Mouse (Mus musculus): Measurements from ENCODE around the gene Ifna15. TPM values are rescaled to one million over a fixed set of nuclear protein-coding genes. Genes with fewer than 3 reads are reported as not detected.

Gene Ifna15
- total RNA-seq (2023): not detected

DNA sequence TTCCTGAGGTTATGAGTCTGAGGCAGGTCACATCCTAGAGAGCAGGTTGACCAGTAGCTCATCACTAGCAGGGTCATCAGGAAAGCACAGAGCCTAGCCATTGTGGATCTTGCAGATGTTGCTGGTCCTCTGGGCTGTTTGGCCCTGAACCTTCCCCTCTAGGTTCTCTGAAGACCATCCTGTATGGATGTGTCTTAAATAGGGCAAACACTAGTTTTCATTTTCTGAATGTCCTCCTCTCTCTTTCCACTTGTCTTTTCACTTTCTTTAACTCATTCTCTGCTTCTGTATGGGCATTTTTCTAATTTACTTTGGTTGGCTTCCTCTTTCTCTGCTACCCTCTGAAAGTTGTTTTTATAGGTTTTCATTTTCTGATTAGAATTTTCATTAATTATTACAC, at the start of gene Ifna15:
Ifna15 (minus strand) TSS at position 101 of the 400 bp plus-strand sequence.

GRCm38 (mm10) chr4:88603276-88603675, 45.2 kb upstream of the Ifna15 start, which contains the start of gene Ifna12:
Gene Ifna12 (minus strand): TSS chr4:88603376.

DNA sequence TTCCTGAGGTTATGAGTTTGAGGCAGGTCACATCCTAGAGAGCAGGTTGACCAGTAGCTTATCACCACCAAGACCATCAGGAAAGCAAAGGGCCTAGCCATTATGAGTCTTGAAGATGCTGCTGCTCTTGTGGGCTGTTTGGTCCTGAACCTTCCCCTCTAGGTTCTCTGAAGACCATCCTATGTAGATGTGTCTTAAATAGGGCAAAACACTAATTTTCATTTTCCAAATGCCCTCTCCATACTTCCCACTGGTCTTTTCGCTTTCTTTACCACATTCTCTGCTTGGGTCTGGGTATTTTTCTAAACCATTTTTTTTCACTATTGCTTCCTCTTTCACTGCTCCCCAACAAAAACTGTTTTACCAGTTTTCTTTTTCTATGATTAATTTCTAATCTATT, 34.2 kb upstream of the Ifna15 start, which contains the start of gene Ifna9:
Ifna9 (minus strand) TSS at position 101 of the 400 bp plus-strand sequence.

GRCm38 (mm10) chr4:88571698-88572097, 13.7 kb upstream of the Ifna15 start, which contains the start of gene Ifna14:
Gene Ifna14 (minus strand): TSS chr4:88571798.

DNA sequence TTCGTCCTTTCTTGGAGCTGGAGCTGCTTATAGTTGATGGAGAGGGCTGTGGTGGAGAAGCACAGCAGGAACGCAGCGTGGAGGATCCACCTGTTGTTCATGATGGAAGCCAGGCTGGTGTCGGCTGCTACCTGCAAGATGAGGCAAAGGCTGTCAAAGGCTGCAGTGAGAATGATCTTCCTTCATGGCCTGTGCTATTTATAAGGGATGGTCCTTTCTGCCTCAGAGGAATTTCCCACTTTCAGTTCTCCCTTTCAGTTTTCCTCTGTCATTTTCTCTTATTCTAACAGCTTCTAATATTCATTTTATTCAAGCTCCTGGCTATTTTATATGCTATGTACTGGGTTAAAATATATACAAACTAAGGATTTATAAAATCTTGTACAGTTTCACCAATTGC, 35.4 kb downstream of the Ifna15 start, which contains the start of gene Ifnb1:
Ifnb1 (minus strand) TSS at position 101 of the 400 bp plus-strand sequence.

Other genes starting within 250 kb of the Ifna15 start
- gene Hacd4, start 119.3 kb downstream of the Ifna15 start, total RNA-seq (2023): 10 to 100 TPM; 46.7 to 55.0 TPM
- gene Ifnb1, start 35.5 kb downstream of the Ifna15 start, total RNA-seq (2023): not detected
- not detected for gene Ifna14, start 13.6 kb upstream of the Ifna15 start, total RNA-seq (2023)
- gene Ifna9, start 34.1 kb upstream of the Ifna15 start, total RNA-seq (2023): not detected
- gene Ifna12, start 45.1 kb upstream of the Ifna15 start, total RNA-seq (2023): not detected
- not detected for gene C87499, start 76.2 kb upstream of the Ifna15 start, total RNA-seq (2023)
- not detected for gene Ifna13, start 86.2 kb upstream of the Ifna15 start, total RNA-seq (2023)
- not detected for gene Ifna16, start 118.7 kb upstream of the Ifna15 start, total RNA-seq (2023)
- not detected for gene Ifna2, start 125.7 kb upstream of the Ifna15 start, total RNA-seq (2023)
- gene Ifnab, start 133.1 kb upstream of the Ifna15 start, total RNA-seq (2023): not detected
- 1 to 10 TPM in 1 of 2 experiments, not detected in 1; 1.6 TPM for gene Gm26566, start 163.6 kb upstream of the Ifna15 start, total RNA-seq (2023)
- gene Klhl9, start 164.2 kb upstream of the Ifna15 start, total RNA-seq (2023): 10 to 100 TPM; 72.7 to 83.4 TPM
- not detected for gene Gm13271, start 196.6 kb upstream of the Ifna15 start, total RNA-seq (2023)
- not detected for gene Gm13283, start 201.9 kb upstream of the Ifna15 start, total RNA-seq (2023)
- not detected for gene Gm13290, start 215.6 kb upstream of the Ifna15 start, total RNA-seq (2023)
- not detected for gene Gm13289, start 218.7 kb upstream of the Ifna15 start, total RNA-seq (2023)
- not detected for gene Gm13272, start 221.6 kb upstream of the Ifna15 start, total RNA-seq (2023)
- gene Ifnz, start 223.9 kb upstream of the Ifna15 start, total RNA-seq (2023): not detected
- not detected for gene Gm13276, start 227.5 kb upstream of the Ifna15 start, total RNA-seq (2023)
- gene Gm13277, start 230.4 kb upstream of the Ifna15 start, total RNA-seq (2023): not detected
- not detected for gene Gm13278, start 233.3 kb upstream of the Ifna15 start, total RNA-seq (2023)
- gene Gm13275, start 236.2 kb upstream of the Ifna15 start, total RNA-seq (2023): not detected
- gene Gm13279, start 239.2 kb upstream of the Ifna15 start, total RNA-seq (2023): not detected
- gene Gm13285, start 241.4 kb upstream of the Ifna15 start, total RNA-seq (2023): under 1 TPM; 0.42 to 0.91 TPM
- gene Gm13287, start 245.0 kb upstream of the Ifna15 start, total RNA-seq (2023): not detected
- not detected for gene Gm13288, start 247.3 kb upstream of the Ifna15 start, total RNA-seq (2023)

All from monocyte, adult 59 days (primary cell).